Mouse (Mus musculus) limb, embryonic 11.5 days (tissue): ENCODE data around the gene Id1. TPM values are rescaled to one million over a fixed set of nuclear protein-coding genes. Genes with fewer than 3 reads are reported as not detected.

ENCODE experiments used
- ATAC-seq: fragments of 200-750 bp; cut with Nextera tagmentation; 2 replicates; pipeline ENCODE4 v1.8.0; 2017; ENCODE audit warnings: low read depth; ENCODE audit not compliant: insufficient number of reproducible peaks, low FRiP score, low TSS enrichment
- DNase-seq: peaks from one replicate; pipeline ENCODE4 v3.0.0-alpha.2; 2015; ENCODE audit warnings: low spot score
- H3K27ac ChIP-seq: fragments of 300-500 bp; sonication (generic); replicated peaks from 2 replicates; pipeline ENCODE4 v1.5.1; 2014; ENCODE audit warnings: low read depth, mild to moderate bottlenecking, low read length
- H3K27me3 ChIP-seq: fragments of 300-500 bp; sonication (generic); 2 replicates; pipeline ENCODE4 v1.6.1; 2014; ENCODE audit warnings: mild to moderate bottlenecking, low read length, mixed read lengths; ENCODE audit not compliant: control insufficient read depth, insufficient read depth
- H3K36me3 ChIP-seq: fragments of 300-500 bp; sonication (generic); 2 replicates; pipeline ENCODE4 v1.6.1; 2014; ENCODE audit warnings: mild to moderate bottlenecking, low read length, moderate library complexity, mixed read lengths; ENCODE audit not compliant: control insufficient read depth, insufficient read depth
- H3K4me1 ChIP-seq: fragments of 300-500 bp; sonication (generic); 2 replicates; pipeline ENCODE4 v1.6.1; 2014; ENCODE audit warnings: low read length, mixed read lengths; ENCODE audit not compliant: control insufficient read depth, insufficient read depth
- H3K4me2 ChIP-seq: fragments of 300-500 bp; sonication (generic); 2 replicates; pipeline ENCODE4 v1.6.1; 2014; ENCODE audit warnings: low read depth, mild to moderate bottlenecking, moderate library complexity; ENCODE audit not compliant: severe bottlenecking
- H3K4me3 ChIP-seq: fragments of 300-500 bp; sonication (generic); 2 replicates; pipeline ENCODE4 v1.5.1; 2014; ENCODE audit warnings: low read depth, low read length
- H3K9ac ChIP-seq: fragments of 300-500 bp; sonication (generic); 2 replicates; pipeline ENCODE4 v1.6.1; 2014; ENCODE audit warnings: mild to moderate bottlenecking, low read length
- H3K9me3 ChIP-seq: fragments of 300-500 bp; sonication (generic); 2 replicates; pipeline ENCODE4 v1.6.1; 2016; ENCODE audit warnings: low read length; ENCODE audit not compliant: control insufficient read depth
- WGBS: fragments of 180-500 bp; shearing (Covaris S2); extraction: QIAGEN DNeasy Blood & Tissue Kit; methylation state at CpG from one replicate; pipeline ENCODE4 v1.1.7; 2014; 5-methylcytosine and 5-hydroxymethylcytosine counted together
- polyA plus RNA-seq: library from polyadenylated mRNA; unstranded; fragments of >200 nt; fragmentation: Nextera tagmentation; extraction: Ambion mirVana; gene quantifications from 2 replicates; pipeline ENCODE4 v1.2.1, GENCODE M21; 2014

The Id1 gene
- polyA plus RNA-seq, 1 experiment from 2014 or later = 248 TPM

DNA sequence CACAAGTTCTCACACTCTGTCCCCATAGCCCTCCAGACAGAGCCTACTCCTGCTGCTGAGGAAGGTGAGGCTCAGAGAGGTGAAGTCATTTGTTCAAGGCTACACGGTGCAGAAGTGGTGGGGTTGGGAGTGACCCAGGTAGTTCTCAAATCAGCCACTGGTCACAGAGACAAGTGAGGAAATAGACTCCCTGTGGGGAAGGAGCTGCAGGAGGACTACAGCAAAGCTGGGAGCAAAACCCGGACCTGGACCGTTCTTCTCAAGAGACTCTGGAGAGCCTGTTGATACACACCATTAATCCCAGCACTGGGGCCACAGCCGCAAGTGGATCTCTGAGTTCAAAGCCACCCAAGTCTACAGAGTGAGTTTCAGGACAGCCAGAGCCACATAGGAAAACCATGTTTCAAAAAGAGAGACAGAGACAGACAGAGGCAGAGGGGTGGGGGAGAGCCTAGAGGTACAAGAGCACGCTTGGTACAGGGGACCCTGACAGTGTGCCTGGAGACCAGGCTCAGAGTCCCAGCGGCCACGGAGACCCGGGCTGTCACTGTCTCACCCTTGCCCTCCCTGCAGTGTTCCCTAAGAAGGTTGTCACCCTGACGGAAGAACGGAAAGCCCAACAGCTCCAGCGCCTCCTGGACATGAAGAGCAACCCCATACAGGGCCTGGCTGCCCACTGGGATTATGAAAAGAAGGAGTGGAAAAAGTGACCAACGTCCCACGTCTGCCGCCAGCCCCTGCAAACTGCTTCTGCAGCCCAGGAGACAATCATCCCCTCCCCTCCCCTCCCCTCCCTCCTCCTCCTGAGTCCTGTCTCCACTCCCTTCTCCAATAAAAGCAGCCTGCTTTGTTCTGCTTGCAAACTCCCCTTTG, 28.4 kb downstream of the Id1 start:
- Histone ChIP-seq H3K4me2 (no peak overlapping the region), H3K4me3 (no peak overlapping the region)

DNA sequence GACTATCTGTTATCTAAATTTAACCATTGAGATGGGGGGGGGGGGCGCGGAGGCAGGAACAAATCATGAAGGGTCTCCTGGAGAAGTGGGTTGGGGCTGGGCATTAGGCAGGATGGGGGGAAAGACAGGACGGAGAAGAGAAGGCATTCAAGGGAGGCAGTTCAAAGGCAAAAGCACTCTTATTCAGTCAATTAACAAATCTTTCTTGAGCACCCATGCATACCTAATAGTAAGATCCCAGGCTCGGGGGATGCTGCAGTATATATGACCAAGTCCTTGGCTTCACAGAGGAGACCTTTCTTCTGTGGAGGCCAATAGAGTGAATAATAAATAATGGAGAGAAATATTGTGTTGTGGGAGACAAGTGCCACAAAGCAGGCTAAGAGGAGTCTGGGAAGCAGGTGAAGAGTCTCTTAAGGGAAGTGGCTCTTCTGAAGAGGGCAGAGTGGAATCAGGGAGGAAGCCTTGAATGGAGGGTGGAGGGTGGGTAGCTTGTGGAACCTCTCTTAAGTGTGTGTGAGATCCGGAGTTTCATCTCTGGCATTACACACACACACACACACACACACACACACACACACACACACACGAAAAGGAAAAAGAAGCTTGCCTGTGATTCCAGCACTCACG, 29.1 kb downstream of the Id1 start:
- Histone ChIP-seq H3K27me3 (no peaks in the 10 kb centered on the region), H3K4me2 (no peak overlapping the region), H3K36me3 (no peaks in the 10 kb centered on the region), H3K9me3 (no peaks in the 10 kb centered on the region), H3K9ac (no peak overlapping the region), H3K4me1 (peaks cover 17% of the 10 kb centered on the region; the same call in 1 of the 2 replicates), H3K4me3 (no peak overlapping the region), H3K27ac (no peak overlapping the region)
- WGBS = 41% methylated on average over 7 of the region's 7 CpGs
- DNase-seq (no peak), ATAC-seq (no peak)

More for the DNA sequence above, 28.4 kb downstream of the Id1 start:
- peaks cover 17% of the 10 kb centered on the region; the same call in 1 of the 2 replicates for H3K4me1 ChIP-seq
- no peaks in the 10 kb centered on the region for H3K27me3 ChIP-seq
- 15% methylated on average over 14 of the region's 14 CpGs for WGBS
- no peak for ATAC-seq
- no peaks in the 10 kb centered on the region for H3K36me3 ChIP-seq
- no peak for DNase-seq
- no peaks in the 10 kb centered on the region for H3K9me3 ChIP-seq
- H3K9ac ChIP-seq = 0 out of 2 replicates have a peak overlapping the region, but pooled peaks have one; percentile 3
- no peak overlapping the region for H3K27ac ChIP-seq

DNA sequence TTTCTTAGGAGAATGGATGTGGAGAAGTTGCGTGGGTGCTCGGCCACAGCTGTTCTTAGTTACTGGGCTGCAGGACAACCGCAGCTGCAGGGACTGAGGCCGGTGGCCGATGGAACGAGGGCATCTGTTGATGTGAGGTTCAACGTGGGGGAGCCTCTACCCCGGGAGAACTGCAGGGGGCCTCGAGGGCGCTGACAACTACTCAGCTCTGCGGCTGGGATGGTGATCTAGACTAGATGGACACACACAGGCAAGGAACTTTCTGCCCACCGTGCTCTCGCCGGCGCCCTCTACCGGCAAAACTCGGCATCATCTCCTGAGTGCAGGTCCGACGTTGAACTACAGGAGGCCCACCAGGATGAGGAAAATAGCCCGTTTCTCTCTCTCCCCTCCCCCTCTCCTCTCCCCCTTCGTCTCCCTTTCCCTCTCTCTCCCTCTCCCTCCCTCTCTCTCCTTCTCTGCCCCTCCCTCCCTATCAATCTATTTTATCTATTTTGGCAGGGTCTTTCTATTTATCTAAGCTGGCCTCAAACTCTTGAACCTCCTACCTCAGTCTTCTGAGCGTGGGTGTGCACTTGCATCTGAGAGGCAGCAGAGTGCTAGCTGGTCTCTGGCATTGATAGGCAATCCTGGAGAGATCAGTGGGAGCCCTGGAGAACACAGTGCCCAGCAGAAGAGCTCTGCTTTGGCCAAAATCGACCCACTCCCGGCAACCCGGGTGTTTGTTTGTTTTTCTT, 30.5 kb downstream of the Id1 start:
- Histone ChIP-seq H3K4me1 (peaks cover 17% of the 10 kb centered on the region; the same call in 1 of the 2 replicates), H3K4me2 (peak overlapping the region; percentile 25; the same call in 1 of the 2 replicates), H3K4me3 (no peak overlapping the region), H3K27me3 (no peaks in the 10 kb centered on the region), H3K36me3 (no peaks in the 10 kb centered on the region), H3K9ac (no peak overlapping the region), H3K9me3 (no peaks in the 10 kb centered on the region), H3K27ac (peak overlapping the region; percentile 58; the same call in 1 of the 2 replicates)
- DNase-seq = peak; percentile 98
- 15% methylated on average over 25 of the region's 25 CpGs for WGBS
- ATAC-seq = peak; percentile 59; the same call in 1 of the 2 replicates

DNA sequence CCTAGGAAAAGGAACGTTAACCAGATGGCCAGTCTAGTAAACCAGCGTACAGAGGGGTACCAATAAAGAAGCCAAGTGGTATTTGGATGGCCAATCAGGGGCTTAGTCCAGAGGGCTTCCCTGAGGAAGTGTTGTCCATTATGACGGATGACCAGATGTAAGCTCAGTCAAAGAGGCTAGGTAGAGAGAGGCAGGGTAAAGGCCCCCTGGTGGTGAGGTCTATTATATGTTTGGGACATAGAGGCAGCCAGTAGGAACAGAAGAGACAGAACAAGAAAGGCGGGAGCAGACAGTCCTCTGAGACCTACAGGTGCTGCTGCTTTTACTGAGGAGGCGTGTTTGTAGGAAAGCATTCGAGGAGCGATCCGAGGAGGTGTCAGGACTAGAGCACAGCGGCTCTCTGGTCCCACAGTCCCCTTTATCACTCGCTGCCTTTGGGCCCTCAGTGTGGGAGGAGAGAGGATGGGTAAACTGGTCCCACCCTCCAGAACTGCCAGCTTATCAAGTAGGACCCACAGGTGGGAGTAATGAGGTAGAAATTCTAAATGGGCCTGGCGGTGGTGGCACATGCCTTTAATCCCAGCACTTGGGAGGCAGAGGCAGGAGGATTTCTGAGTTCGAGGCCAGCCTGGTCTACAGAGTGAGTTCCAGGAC, 31.7 kb downstream of the Id1 start:
- Histone ChIP-seq H3K36me3 (no peaks in the 10 kb centered on the region), H3K27me3 (no peaks in the 10 kb centered on the region), H3K4me1 (peaks cover 17% of the 10 kb centered on the region; the same call in 1 of the 2 replicates), H3K27ac (no peak overlapping the region), H3K9ac (no peak overlapping the region), H3K4me3 (no peak overlapping the region), H3K4me2 (no peak overlapping the region), H3K9me3 (no peaks in the 10 kb centered on the region)
- 45% methylated on average over 12 of the region's 12 CpGs for WGBS
- peak; percentile 20; the same call in 1 of the 2 replicates for ATAC-seq
- peak; percentile 68 for DNase-seq

DNA sequence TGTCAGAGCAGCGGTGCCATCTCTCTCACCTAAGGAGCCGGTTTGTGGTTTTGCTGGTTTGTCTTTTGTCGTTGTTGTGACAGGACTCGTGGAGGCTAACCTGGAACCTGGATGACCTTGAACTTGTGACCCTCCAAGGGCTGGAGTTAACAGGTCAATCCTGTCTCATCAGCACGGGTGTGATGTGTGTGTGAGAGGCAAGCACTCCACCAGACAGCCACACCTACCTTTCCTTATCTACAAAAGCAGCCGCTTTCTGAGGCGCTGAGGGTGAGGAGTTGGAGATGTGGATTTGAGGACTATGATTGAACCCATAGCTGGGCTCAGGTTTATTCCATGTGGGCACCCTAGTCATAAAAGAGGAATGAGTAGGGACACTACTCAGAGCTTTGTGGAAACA, 33.6 kb downstream of the Id1 start:
- Histone ChIP-seq H3K27ac (no peak overlapping the region), H3K9me3 (no peaks in the 10 kb centered on the region), H3K27me3 (no peaks in the 10 kb centered on the region), H3K4me3 (no peak overlapping the region), H3K9ac (no peak overlapping the region), H3K4me2 (no peak overlapping the region), H3K4me1 (peaks cover 10% of the 10 kb centered on the region; the same call in 1 of the 2 replicates), H3K36me3 (no peaks in the 10 kb centered on the region)
- 77% methylated on average over 7 of the region's 7 CpGs for WGBS
- DNase-seq (no peak), ATAC-seq (no peak)

DNA sequence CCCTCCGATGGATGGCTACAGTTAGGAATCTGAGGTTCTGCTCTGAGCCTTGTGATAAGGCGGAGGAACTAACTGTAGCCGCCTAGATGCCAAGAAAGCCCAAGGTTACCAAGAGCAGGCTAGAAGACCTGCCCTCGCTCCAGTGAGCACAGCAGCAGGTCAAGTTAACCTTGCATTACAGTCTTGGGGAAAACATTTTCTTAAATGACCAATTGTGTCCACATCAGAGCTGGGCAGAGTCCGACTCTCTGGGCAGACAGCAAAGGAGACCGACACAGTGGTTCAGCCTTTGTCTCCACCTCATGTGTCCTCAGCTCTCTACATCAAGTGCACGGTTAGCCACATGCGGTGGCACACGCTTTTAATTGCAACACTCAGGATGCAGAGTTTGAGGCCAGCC, 35.5 kb downstream of the Id1 start:
- Histone ChIP-seq H3K4me2 (no peak overlapping the region), H3K9ac (no peak overlapping the region), H3K4me3 (no peak overlapping the region), H3K4me1 (0 out of 2 replicates have a peak, but pooled peaks cover 2% of the 10 kb centered on the region), H3K9me3 (no peaks in the 10 kb centered on the region), H3K27me3 (no peaks in the 10 kb centered on the region), H3K36me3 (no peaks in the 10 kb centered on the region), H3K27ac (no peak overlapping the region)
- DNase-seq (no peak), ATAC-seq (no peak)
- 92% methylated on average over 9 of the region's 9 CpGs for WGBS

- DNase-seq (no peak), ATAC-seq (no peak)
- H3K9me3 ChIP-seq = no peaks in the 10 kb centered on the region
- 27% methylated on average over 1 of the region's 1 CpGs for WGBS
- no peaks in the 10 kb centered on the region for H3K4me1 ChIP-seq
- no peaks in the 10 kb centered on the region for H3K27me3 ChIP-seq
- no peak overlapping the region for H3K4me3 ChIP-seq
- H3K27ac ChIP-seq = no peak overlapping the region
- H3K4me2 ChIP-seq = no peak overlapping the region
- no peak overlapping the region for H3K9ac ChIP-seq
- H3K36me3 ChIP-seq = no peaks in the 10 kb centered on the region
Observed at GRCm38 (mm10) chr2:152772231-152772630, 36.2 kb downstream of the Id1 start.

GRCm38 (mm10) chr2:152775357-152775756, 39.3 kb downstream of the Id1 start:
- no peak overlapping the region for H3K4me2 ChIP-seq
- no peak overlapping the region for H3K27ac ChIP-seq
- no peaks in the 10 kb centered on the region for H3K9me3 ChIP-seq
- H3K27me3 ChIP-seq = no peaks in the 10 kb centered on the region
- H3K4me3 ChIP-seq = no peak overlapping the region
- DNase-seq (no peak), ATAC-seq (no peak)
- H3K9ac ChIP-seq = no peak overlapping the region
- H3K36me3 ChIP-seq = no peaks in the 10 kb centered on the region; the same call in 1 of the 2 replicates
- no peaks in the 10 kb centered on the region for H3K4me1 ChIP-seq
- WGBS = 83% methylated on average over 4 of the region's 4 CpGs
